Mouse (Mus musculus) spleen, postnatal 4 days (tissue): ENCODE measurements at regions not wholly inside any gene's neighbourhood (a gene's known extent, or its start where the extent isn't known, plus 50 kb on each side); places are given as distances from the start of the nearest gene placed in this dataset.

Source experiments
- DNase-seq, 2 experiments: peaks; one replicate each; pipeline ENCODE4 v3.0.0; 2022; ENCODE audit warnings: low spot score in 2 of 2

GRCm38 (mm10) chr3:143193263-143193970 lies 311.6 kb upstream of the Pkn2 start:
- DNase-seq: no peak

DNA sequence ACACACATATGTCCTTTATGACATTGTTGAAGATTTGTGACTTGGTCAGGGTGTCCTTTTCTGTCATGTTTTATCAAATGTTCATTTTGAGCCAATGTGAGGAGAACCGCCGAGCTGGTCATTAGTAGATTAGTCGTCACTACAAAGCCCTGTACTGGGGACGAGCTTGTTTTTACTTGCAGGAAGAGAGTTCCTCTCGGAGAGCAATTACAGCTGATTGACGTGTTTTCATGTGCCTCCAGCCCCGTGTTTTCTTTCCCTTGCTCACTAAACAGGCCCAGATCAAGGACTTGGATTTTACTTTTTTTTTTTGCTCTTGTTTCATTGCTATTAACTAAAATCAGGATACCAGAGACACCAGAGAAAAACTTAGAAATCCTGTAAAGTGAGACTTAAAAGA lies 307.1 kb upstream of the Pkn2 start:
- no peak for DNase-seq

DNA sequence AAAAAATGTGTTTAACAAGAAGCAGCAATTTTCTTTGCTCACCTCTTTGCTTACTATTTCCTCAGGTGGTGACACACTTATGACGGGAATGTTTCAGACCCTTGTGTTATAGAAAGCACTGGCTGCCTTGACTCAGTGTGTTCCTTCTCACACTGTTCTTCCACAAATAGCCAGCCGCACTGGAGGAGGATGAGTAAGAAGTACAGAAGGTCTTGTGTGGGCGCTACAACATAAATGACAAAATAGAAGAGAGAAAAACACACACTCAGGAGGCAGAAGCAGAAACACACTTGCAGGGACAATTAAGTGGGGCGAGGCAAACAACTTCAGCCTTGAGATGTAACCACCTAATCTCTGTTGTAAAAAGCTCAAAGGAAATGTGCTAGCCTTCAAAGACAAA lies 292.2 kb upstream of the Pkn2 start:
- no peak for DNase-seq

DNA sequence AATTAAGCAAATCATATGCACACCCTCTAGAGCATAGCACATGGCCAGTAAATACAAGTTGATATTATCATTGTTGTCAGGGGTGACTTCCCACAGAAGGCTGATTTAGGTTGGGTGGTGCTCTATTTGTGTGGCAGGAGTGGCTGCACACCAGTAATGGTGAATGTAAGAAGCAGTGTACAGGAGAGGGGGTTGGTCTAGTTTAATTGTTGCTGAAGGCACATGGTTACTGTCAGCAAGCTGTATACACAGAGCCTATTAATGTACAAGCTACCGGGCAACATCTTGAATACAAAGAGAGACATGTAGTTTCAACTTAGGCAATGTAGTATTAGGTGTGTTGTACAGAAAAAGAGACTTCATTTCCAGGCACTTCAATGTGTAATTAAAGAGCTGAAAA lies 280.6 kb upstream of the Pkn2 start:
- DNase-seq: no peak

- no peak for DNase-seq
Observed at GRCm38 (mm10) chr3:143161993-143162392, 280.2 kb upstream of the Pkn2 start.

- DNase-seq: no peak
Observed at GRCm38 (mm10) chr3:143158568-143158967, 276.8 kb upstream of the Pkn2 start.

DNA sequence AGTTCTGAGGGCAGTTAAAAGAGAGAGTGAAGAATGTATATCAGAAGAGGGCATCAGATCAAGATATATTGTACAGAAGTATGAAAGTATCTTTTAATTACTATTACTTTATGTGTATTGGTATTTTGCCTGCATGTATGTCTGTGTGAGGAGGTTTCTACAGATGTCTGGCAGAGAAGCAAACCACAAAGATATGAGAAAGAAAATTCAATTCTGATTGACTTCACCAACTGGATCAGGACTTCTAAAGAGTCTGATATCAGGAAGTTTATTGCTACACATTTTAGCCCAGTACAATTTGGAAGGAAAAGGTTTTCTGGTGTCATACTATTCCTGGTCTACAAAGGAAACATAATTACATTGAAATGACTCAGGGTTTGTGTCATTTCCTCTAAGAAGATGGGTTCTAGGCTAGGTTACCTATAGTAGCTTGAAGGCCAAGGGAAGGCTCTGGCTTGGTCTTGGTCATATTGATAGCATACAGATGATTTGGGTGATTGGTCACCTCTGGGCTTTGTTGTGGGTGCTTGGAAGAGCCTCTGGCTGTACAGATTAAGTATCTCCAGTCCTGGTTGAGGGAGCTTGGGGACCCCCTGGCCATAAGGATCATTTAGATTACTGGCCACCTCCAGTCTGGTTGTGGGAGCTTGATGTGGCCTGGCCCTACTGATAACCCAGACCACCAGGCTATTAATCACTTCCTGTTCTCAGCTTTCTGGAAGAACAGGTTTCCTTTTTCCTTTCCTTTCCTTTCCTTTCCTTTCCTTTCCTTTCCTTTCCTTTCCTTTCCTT lies 275.1 kb upstream of the Pkn2 start:
- DNase-seq: no peak

GRCm38 (mm10) chr3:143156174-143156573 lies 274.4 kb upstream of the Pkn2 start:
- DNase-seq: no peak

DNA sequence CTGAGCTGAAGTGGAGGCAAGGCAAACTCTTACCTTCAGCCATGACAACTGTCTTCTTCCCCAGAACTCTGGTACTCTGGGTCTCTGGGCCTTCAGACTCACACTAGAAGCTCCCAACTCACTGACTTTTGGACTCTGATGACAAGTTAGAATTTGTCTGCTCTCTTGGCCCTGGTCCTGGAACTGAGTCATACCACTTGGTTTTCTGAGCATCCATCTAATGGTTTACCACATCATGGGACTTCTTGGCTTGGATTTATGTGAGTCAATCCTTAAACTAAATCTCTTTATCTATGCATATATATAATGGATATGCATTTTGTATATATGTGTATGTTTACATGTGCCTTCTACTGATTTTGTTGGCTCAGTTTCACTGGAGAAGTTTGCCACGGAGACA lies 273.8 kb upstream of the Pkn2 start:
- DNase-seq: no peak

DNA sequence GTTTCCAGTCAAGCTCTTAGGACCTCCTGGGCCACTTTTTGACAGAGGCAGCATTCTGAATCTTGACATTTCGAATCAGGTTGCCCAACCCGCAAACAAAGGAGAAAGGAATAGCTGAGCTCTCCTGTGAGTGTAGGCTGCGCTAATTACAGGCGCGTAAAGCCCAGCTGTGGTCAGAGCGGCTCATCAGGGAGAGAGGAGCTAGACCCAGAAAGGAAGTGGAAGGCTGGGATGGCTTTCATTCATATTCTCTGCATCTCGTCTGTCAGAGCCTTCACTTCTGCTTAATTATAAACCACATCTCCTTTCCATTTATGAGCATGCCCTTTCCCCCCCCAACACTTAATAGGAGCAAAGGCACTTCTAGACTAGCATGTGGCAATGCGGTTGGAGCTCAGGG lies 265.7 kb upstream of the Pkn2 start:
- no peak for DNase-seq

- DNase-seq: no peak
Observed at GRCm38 (mm10) chr3:143138952-143139351, 257.1 kb upstream of the Pkn2 start.

DNA sequence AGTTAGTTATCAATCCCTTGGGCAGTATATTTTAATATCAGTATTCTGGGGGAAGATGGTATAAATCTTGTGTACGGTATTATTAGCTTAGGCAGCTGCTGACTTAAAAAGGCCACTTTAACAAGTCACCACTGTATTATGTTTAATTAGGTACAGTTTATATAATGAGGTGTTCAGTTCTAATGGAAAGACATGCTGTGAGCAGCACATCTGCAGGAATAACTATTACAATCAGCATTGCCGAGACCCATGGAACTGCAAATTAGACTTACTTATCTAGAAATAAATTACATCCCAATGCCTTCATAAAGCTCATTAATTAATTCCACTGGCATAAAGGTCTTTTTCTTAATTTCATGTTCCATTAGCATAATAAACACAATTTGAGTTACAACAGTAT lies 252.7 kb upstream of the Pkn2 start:
- no peak for DNase-seq

DNA sequence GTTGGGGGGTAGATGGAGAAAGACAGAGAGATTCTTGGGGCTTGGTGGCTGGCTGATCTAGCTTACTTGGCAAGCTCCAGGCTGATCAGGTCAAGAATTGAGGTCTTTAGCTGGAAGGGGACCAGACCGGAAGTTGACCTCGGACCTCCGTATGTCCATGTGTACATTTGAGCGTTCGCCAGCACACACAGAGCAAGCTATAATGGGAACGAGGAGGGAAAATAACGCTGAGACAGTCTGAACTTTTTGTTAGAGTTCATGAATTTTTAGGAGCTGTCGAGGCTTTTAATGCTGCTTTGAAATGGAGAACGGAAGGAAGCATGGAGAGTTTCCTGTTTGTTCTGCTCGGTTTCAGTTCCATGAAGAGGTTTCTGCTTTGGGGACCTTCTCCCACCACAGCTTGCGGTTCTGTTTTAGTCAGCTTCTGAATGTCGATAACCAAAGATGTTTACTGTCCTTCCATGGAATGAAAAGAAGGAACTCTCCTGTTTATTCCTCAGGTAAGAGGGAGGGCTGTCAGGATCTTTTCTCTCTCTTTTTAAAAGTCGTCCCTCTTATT lies 226.0 kb upstream of the Pkn2 start:
- no peak for DNase-seq

DNA sequence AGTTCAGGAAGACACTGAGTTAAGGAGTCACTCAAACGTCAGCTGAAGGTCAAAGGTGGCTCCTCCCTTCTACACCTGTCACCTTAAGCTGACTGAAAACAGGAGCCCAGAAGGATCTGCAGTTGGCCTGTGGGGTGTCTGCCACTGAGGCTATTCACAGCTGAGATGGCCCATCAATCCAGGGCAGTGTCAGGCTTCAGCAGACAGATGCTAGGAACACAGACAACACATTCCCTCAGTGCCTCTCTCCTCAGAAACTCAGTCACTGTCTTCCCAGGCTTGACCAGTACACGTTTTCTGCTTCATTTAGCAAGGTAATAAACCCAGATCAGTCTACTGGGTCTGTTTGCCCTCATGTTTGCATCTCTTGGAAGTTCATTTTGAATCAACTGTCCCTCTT lies 222.9 kb upstream of the Pkn2 start:
- DNase-seq: no peak

DNA sequence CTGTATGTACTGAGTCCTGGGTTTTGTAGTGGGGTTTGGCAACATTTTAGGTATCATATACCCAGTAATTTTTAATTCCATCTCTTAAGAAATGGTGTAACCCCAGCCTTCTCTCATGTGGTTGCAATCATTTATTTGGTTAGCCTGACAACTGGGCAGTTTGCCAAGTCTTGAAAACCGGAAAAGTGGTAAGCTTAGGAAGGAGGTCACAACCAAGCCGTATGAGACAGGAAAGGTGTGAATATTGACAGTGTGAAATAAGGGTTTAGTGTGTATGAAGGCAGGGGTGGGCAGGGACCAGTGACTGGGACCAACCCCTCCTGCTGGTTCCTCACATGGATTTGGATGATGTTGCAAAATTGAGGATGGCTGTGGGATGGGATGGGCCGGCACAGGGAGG lies 221.5 kb upstream of the Pkn2 start:
- DNase-seq: no peak

GRCm38 (mm10) chr3:143100810-143101645 lies 219.2 kb upstream of the Pkn2 start:
- DNase-seq: no peak

- DNase-seq: no peak
Observed at GRCm38 (mm10) chr3:143100203-143100602, 218.4 kb upstream of the Pkn2 start.

- no peak for DNase-seq
Observed at GRCm38 (mm10) chr3:143092206-143092605, 210.4 kb upstream of the Pkn2 start.

DNA sequence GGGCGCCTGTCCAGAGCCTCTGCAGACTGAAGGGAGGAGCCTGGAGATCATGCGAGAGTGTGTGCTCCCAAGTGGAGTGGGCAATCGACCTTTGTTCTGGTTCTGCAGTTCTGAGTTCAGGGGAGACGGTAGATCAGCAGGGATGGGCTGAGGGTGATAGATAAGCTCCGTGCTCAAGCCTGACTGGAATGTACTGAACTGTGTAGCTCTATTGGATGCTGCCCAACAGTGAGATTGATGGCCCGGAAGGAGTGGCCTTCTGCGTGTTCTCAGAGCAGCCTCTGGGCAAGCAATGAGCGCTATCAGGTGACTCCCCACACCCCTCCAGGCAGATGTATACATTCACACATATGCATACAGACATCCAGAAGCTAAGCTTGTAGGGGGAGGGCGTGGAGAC lies 209.1 kb upstream of the Pkn2 start:
- DNase-seq: no peak

- no peak for DNase-seq
Observed at GRCm38 (mm10) chr3:143090316-143090715, 208.5 kb upstream of the Pkn2 start.

DNA sequence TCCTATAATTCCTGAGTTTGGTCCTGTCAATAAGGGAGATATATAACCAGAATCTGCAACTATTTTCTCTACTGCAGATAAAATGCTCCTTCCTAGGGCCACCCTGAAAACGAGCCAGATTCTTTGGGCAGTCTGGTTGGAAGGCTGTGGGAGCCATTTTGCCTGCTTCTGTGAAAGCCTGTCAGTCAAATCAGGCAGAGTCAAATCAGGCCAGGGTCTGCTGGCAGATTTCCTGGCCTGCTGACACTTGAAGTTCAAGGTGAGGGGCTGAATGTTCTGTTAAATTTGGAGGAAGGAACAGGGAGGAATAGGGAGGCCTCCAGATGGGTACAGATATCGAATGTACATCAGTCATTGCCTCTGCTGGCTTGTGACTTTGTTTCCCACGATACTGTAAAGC lies 206.0 kb upstream of the Pkn2 start:
- no peak for DNase-seq

DNA sequence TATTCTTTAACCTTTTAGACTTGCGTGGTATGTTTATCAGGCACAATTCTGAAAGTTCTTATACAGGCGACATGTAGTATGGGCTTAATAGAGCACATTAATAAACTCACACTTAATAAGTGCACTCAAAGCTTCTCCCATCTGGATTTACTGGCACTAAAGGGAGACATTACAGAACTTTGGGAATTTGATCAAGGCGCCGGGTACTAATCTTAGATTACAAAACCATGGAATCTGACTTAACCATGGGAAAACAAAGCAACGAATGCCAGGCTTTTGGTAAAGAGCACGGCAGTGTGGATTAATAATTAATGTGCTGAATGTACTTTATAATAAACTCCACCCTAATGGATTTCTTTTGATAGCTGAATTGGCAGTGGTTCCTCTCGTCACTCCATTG lies 196.5 kb upstream of the Pkn2 start:
- DNase-seq: no peak
